Mouse (Mus musculus) erythroblast, embryonic 14.5 days (primary cell): ENCODE results near the gene Prdm16.

Source experiments
- GATA1 ChIP-seq: IDR thresholded peaks from 2 replicates; pipeline ENCODE4 v1.6.1; 2012; ENCODE audit warnings: low read length, inconsistent platforms, mixed read lengths
- TAL1 ChIP-seq: IDR thresholded peaks from 3 replicates; pipeline ENCODE4 v1.6.1; 2012; ENCODE audit warnings: low read length, inconsistent platforms, mixed read lengths

DNA sequence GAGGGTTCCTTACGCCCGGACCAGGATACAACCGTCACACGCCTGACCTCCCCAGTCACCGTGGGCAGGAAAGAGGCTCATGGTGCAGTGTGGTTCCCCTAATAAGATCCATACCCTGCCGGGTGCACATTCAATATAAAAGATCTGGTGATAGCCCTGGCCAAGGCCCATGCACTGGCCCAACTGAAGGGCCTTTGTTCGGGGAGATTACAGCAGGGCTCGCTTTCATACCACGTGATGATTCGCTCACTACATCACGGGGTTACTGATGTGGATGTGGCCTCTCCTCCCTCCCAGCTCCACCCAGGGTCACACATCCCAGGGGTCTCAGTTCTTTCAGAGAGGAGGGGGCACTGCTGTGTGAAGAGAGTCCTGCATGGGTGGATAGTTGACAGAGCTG lies 50.3 kb downstream of the Prdm16 start:
- TF ChIP-seq GATA1 (no peak), TAL1 (no peak)
